Mouse (Mus musculus) ES-E14 (cell line): ENCODE measurements around the gene Fam43a.

Experiments used
- CHD2 ChIP-seq: IDR thresholded peaks from 2 replicates; pipeline ENCODE4 v1.6.1; 2014; ENCODE audit warnings: mild to moderate bottlenecking, low read depth, low read length, inconsistent platforms
- HCFC1 ChIP-seq: IDR thresholded peaks from 2 replicates; pipeline ENCODE4 v1.6.1; 2012; ENCODE audit warnings: low read length, inconsistent platforms, borderline replicate concordance; ENCODE audit not compliant: insufficient read depth
- MAFK ChIP-seq: IDR thresholded peaks from 2 replicates; pipeline ENCODE4 v1.6.1; 2014; ENCODE audit warnings: mild to moderate bottlenecking, low read depth, low read length, inconsistent platforms; ENCODE audit not compliant: insufficient read depth
- ZC3H11A ChIP-seq: IDR thresholded peaks from 2 replicates; pipeline ENCODE4 v1.6.1; 2012; ENCODE audit warnings: low read depth, mild to moderate bottlenecking, inconsistent platforms, low read length, borderline replicate concordance
- ZNF384 ChIP-seq: IDR thresholded peaks from 2 replicates; pipeline ENCODE4 v1.6.1; 2012; ENCODE audit warnings: low read depth, low read length, inconsistent platforms

DNA sequence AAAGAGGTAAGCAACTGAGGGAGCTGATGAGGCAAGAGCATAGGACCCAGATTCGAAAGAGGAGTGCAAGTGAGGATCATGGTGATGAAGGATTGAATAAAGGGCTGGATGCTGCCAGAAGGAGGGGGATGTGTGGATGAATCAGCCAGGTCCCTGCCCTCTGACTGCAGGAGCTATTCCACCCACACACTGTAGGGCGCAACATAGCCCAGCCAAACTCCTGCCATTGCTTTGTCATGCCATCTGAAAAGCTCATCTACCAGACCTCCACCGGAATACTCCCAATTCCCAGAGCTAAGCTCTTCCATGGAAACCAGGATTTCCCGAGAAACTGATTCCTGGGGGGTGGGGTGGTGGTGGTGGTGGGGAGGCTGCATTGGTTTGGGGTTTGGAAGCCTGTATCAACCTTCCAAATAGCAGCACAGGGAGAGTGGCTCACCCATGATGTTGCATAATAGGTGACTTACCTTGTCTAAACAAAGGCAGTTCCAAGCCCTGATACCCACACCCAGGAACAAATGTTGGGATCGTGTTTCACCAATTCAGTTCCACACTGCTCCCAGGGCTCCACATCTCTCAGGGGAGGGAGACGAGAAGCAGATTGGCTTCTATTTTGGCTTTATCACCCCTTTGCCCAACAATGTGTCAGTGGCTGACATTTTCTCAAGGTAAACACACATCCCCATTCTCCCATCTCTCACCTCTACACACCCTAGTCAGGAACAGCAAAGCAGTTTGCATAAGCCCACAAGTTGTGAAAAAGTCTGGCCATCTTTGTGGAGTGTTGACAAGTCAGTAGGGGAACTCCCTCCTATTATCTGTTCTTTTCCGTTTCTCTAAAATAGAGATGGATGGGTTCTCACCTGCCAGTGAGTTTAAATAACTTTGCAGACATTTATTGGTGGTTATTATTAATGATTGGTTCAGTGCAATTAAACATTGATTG, 9.0 kb upstream of the Fam43a start:
- TF ChIP-seq ZNF384 (no peak), ZC3H11A (no peak), CHD2 (no peak), HCFC1 (no peak), MAFK (no peak)
